Mouse (Mus musculus) natural killer cell, adult 2 months (primary cell): ENCODE measurements around the gene Tsnax.
A peak's percentile ranks its signal among the peaks of the same experiment; 100 is the strongest.

Experiments
- DNase-seq, 2 experiments: peaks; one replicate each; pipeline ENCODE4 v3.0.0; 2022; ENCODE audit warnings: low spot score in 2 of 2

Gene Tsnax

GRCm38 (mm10) chr8:125043394-125043793, 30.6 kb downstream of the Tsnax start:
- no peak for DNase-seq

- DNase-seq, result peak in 1 of 2 experiments; percentile 39
Measured at GRCm38 (mm10) chr8:125043935-125044334, 31.1 kb downstream of the Tsnax start.

GRCm38 (mm10) chr8:125045760-125046159, 33.0 kb downstream of the Tsnax start:
- DNase-seq, result no peak

- no peak for DNase-seq
Measured at GRCm38 (mm10) chr8:125049051-125049750, 36.4 kb downstream of the Tsnax start.

GRCm38 (mm10) chr8:125049826-125050225, 37.0 kb downstream of the Tsnax start:
- no peak for DNase-seq

- peak; percentile 70 to 76 for DNase-seq
Measured at GRCm38 (mm10) chr8:125052026-125052425, 39.2 kb downstream of the Tsnax start.

GRCm38 (mm10) chr8:125053505-125054435, 41.0 kb downstream of the Tsnax start, which contains the start of gene Disc1:
Gene Disc1, plus strand, starts transcription at chr8:125054195.
- DNase-seq, result peak; percentile 14 to 31

GRCm38 (mm10) chr8:125054436-125054810, 41.6 kb downstream of the Tsnax start:
- peak; percentile 72 to 75 for DNase-seq

- DNase-seq, result no peak
Measured at GRCm38 (mm10) chr8:125060904-125061303, 48.1 kb downstream of the Tsnax start.

- DNase-seq, result no peak
Measured at GRCm38 (mm10) chr8:125065596-125065995, 52.8 kb downstream of the Tsnax start.

- peak; percentile 70 to 78 for DNase-seq
Measured at GRCm38 (mm10) chr8:125066913-125067595, 54.3 kb downstream of the Tsnax start.

- DNase-seq, result peak; percentile 78 to 85
Measured at GRCm38 (mm10) chr8:125067596-125067960, 54.8 kb downstream of the Tsnax start.

GRCm38 (mm10) chr8:125068146-125068905, 55.5 kb downstream of the Tsnax start:
- no peak for DNase-seq

GRCm38 (mm10) chr8:125069304-125069703, 56.5 kb downstream of the Tsnax start:
- DNase-seq, result no peak

GRCm38 (mm10) chr8:125069733-125070132, 56.9 kb downstream of the Tsnax start:
- no peak for DNase-seq

- no peak for DNase-seq
Measured at GRCm38 (mm10) chr8:125074141-125074540, 61.3 kb downstream of the Tsnax start.

- no peak for DNase-seq
Measured at GRCm38 (mm10) chr8:125074581-125074980, 61.8 kb downstream of the Tsnax start.

- DNase-seq, result no peak
Measured at GRCm38 (mm10) chr8:125075389-125075788, 62.6 kb downstream of the Tsnax start.

- DNase-seq, result no peak
Measured at GRCm38 (mm10) chr8:125077326-125077725, 64.5 kb downstream of the Tsnax start.

GRCm38 (mm10) chr8:125078771-125079384, 66.1 kb downstream of the Tsnax start:
- no peak for DNase-seq
